Mouse (Mus musculus) megakaryocyte, embryonic 14.5 days (primary cell): Measurements from ENCODE around the gene Kcng3. TPM values are rescaled to one million over a fixed set of nuclear protein-coding genes. Genes with fewer than 3 reads are reported as not detected.

ENCODE experiments used
- H3K27me3 ChIP-seq: replicated peaks from 2 replicates; pipeline ENCODE3; 2012; ENCODE audit warnings: inconsistent platforms
- H3K36me3 ChIP-seq: replicated peaks from 2 replicates; pipeline ENCODE3; 2012; ENCODE audit warnings: low read length, inconsistent platforms, mixed read lengths
- H3K4me1 ChIP-seq: 2 replicates; pipeline ENCODE4 v1.6.1; 2012; ENCODE audit warnings: inconsistent platforms
- H3K4me3 ChIP-seq: replicated peaks from 2 replicates; pipeline ENCODE3; 2012; ENCODE audit warnings: moderate library complexity, mild to moderate bottlenecking, inconsistent platforms
- H3K9me3 ChIP-seq: 2 replicates; pipeline ENCODE4 v1.6.1; 2012; ENCODE audit warnings: inconsistent platforms
- FLI1 ChIP-seq: IDR thresholded peaks from 2 replicates; pipeline ENCODE4 v1.6.1; 2012; ENCODE audit warnings: low read length, inconsistent platforms, mixed read lengths
- GATA1 ChIP-seq: IDR thresholded peaks from 3 replicates; pipeline ENCODE4 v1.6.1; 2012; ENCODE audit warnings: mixed read lengths, low read length, inconsistent platforms, borderline replicate concordance
- polyA plus RNA-seq: library from polyadenylated mRNA; stranded (reverse); fragments of >175 nt; gene quantifications from 2 replicates; pipeline ENCODE4 v1.2.3, GENCODE M21; 2012; ENCODE audit warnings: low replicate concordance; ENCODE audit not compliant: insufficient read depth

Kcng3 gene
- polyA plus RNA-seq, 1 experiment, result not detected

- Histone ChIP-seq H3K27me3 (peaks cover 48% of the 10 kb centered on the region), H3K4me3 (peak overlapping the region; percentile 94), H3K36me3 (no peaks in the 10 kb centered on the region), H3K4me1 (peaks cover 59% of the 10 kb centered on the region), H3K9me3 (peaks cover 12% of the 10 kb centered on the region)
- TF ChIP-seq FLI1, result no peak
- no peak for TF ChIP-seq GATA1
Measured at GRCm38 (mm10) chr17:83632653-83633570, 1.2 kb upstream of the Kcng3 start.

- H3K27me3 ChIP-seq, result peaks cover 62% of the 10 kb centered on the region
- no peak for TF ChIP-seq FLI1
- TF ChIP-seq GATA1, result no peak
- H3K4me1 ChIP-seq, result peaks cover 59% of the 10 kb centered on the region
- H3K9me3 ChIP-seq, result peaks cover 15% of the 10 kb centered on the region
- peak overlapping the region; percentile 94 for H3K4me3 ChIP-seq
- H3K36me3 ChIP-seq, result no peaks in the 10 kb centered on the region
Measured at GRCm38 (mm10) chr17:83630787-83631678, 662 bp downstream of the Kcng3 start.

GRCm38 (mm10) chr17:83613907-83614306 is 17.8 kb downstream of the Kcng3 start:
- peaks cover 7% of the 10 kb centered on the region for H3K9me3 ChIP-seq
- peaks cover 13% of the 10 kb centered on the region for H3K27me3 ChIP-seq
- H3K4me1 ChIP-seq, result peaks cover 12% of the 10 kb centered on the region
- no peaks in the 10 kb centered on the region for H3K36me3 ChIP-seq
- TF ChIP-seq FLI1, result no peak
- no peak for TF ChIP-seq GATA1
- H3K4me3 ChIP-seq, result no peak overlapping the region

- H3K27me3 ChIP-seq, result peaks cover 9% of the 10 kb centered on the region
Measured at GRCm38 (mm10) chr17:83609532-83609931, 22.2 kb downstream of the Kcng3 start.

GRCm38 (mm10) chr17:83600976-83601375 is 30.7 kb downstream of the Kcng3 start:
- Histone ChIP-seq H3K36me3 (no peaks in the 10 kb centered on the region), H3K27me3 (peaks cover 5% of the 10 kb centered on the region), H3K4me1 (no peaks in the 10 kb centered on the region; the same call in 1 of the 2 replicates), H3K9me3 (peaks cover 22% of the 10 kb centered on the region), H3K4me3 (no peak overlapping the region)
- TF ChIP-seq FLI1, result no peak
- TF ChIP-seq GATA1, result no peak

More at GRCm38 (mm10) chr17:83609532-83609931, 22.2 kb downstream of the Kcng3 start:
- TF ChIP-seq FLI1 (no peak), GATA1 (no peak)
- no peaks in the 10 kb centered on the region for H3K36me3 ChIP-seq
- peaks cover 26% of the 10 kb centered on the region for H3K9me3 ChIP-seq
- peaks cover 9% of the 10 kb centered on the region for H3K4me1 ChIP-seq
- H3K4me3 ChIP-seq, result no peak overlapping the region

GRCm38 (mm10) chr17:83595966-83596365 is 35.7 kb downstream of the Kcng3 start:
- no peak for TF ChIP-seq FLI1
- TF ChIP-seq GATA1, result no peak
- Histone ChIP-seq H3K4me1 (peaks cover 4% of the 10 kb centered on the region; the same call in 1 of the 2 replicates), H3K36me3 (no peaks in the 10 kb centered on the region), H3K27me3 (peaks cover 9% of the 10 kb centered on the region), H3K9me3 (peaks cover 4% of the 10 kb centered on the region; the same call in 1 of the 2 replicates), H3K4me3 (no peak overlapping the region)

GRCm38 (mm10) chr17:83594526-83594925 is 37.2 kb downstream of the Kcng3 start:
- H3K4me1 ChIP-seq, result peaks cover 8% of the 10 kb centered on the region; the same call in 1 of the 2 replicates
- TF ChIP-seq FLI1 (no peak), GATA1 (no peak)
- H3K36me3 ChIP-seq, result no peaks in the 10 kb centered on the region
- peaks cover 9% of the 10 kb centered on the region for H3K9me3 ChIP-seq
- H3K27me3 ChIP-seq, result peaks cover 9% of the 10 kb centered on the region
- no peak overlapping the region for H3K4me3 ChIP-seq

GRCm38 (mm10) chr17:83593396-83593795 is 38.3 kb downstream of the Kcng3 start:
- peaks cover 8% of the 10 kb centered on the region; the same call in 1 of the 2 replicates for H3K4me1 ChIP-seq
- no peaks in the 10 kb centered on the region for H3K36me3 ChIP-seq
- H3K4me3 ChIP-seq, result no peak overlapping the region
- H3K27me3 ChIP-seq, result peaks cover 7% of the 10 kb centered on the region
- no peak for TF ChIP-seq FLI1
- no peak for TF ChIP-seq GATA1
- peaks cover 19% of the 10 kb centered on the region for H3K9me3 ChIP-seq

- TF ChIP-seq FLI1 (no peak), GATA1 (no peak)
- H3K4me3 ChIP-seq, result no peak overlapping the region
- H3K9me3 ChIP-seq, result peaks cover 32% of the 10 kb centered on the region
- H3K27me3 ChIP-seq, result peaks cover 4% of the 10 kb centered on the region
- peaks cover 8% of the 10 kb centered on the region; the same call in 1 of the 2 replicates for H3K4me1 ChIP-seq
- no peaks in the 10 kb centered on the region for H3K36me3 ChIP-seq
Measured at GRCm38 (mm10) chr17:83588663-83589341, 42.9 kb downstream of the Kcng3 start.
